Mouse (Mus musculus) forebrain, embryonic 12.5 days (tissue): ENCODE data around the gene Cfap61. TPM values are rescaled to one million over a fixed set of nuclear protein-coding genes. Genes with fewer than 3 reads are reported as not detected.

Experiments used
- polyA plus RNA-seq: library from polyadenylated mRNA; unstranded; fragments of >200 nt; fragmentation: Nextera tagmentation; extraction: Ambion mirVana; gene quantifications from 2 replicates; pipeline ENCODE4 v1.2.1, GENCODE M21; 2016

The Cfap61 gene
- polyA plus RNA-seq, 1 experiment from 2014 or later: 1.2 TPM

Other genes starting within 250 kb of the Cfap61 start
- 124 and 132 TPM in 2 replicates for gene Naa20, start 32.7 kb upstream of the Cfap61 start, polyA plus RNA-seq
- 37.9 and 41.7 TPM in 2 replicates for gene Crnkl1, start 230 bp downstream of the Cfap61 start, polyA plus RNA-seq